8 mouse cellular contexts compared by ENCODE assay signal in genomic region chr7:80889841-80890241, GRCm38 (mm10). TPM values are rescaled to one million over a fixed set of nuclear protein-coding genes. Genes with fewer than 3 reads are reported as not detected.
DNase-seq lines count a peak whose midpoint lies in the region; ATAC-seq and TF ChIP-seq lines count a peak whose summit lies in the region.

No protein-coding gene starts in this region.

- no peaks in the 10 kb centered on the region for H3K27me3 ChIP-seq in forebrain, embryonic 12.5 days
- H3K27me3 ChIP-seq in limb, embryonic 14.5 days (ENCODE audit: control insufficient read depth, insufficient read depth, low read length): no peaks in the 10 kb centered on the region

- no peak for ATAC-seq in forebrain, embryonic 12.5 days (ENCODE audit: low FRiP score)
- no peak for ATAC-seq in limb, embryonic 14.5 days (ENCODE audit: low FRiP score, low read depth)

- no peaks in the 10 kb centered on the region for H3K9me3 ChIP-seq in forebrain, embryonic 12.5 days
- H3K9me3 ChIP-seq in limb, embryonic 14.5 days (ENCODE audit: control insufficient read depth, low read length): no peaks in the 10 kb centered on the region

- H3K9ac ChIP-seq in forebrain, embryonic 12.5 days: peak overlapping the region; percentile 21; the same call in 1 of the 2 replicates
- peak overlapping the region; percentile 29; the same call in 1 of the 2 replicates for H3K9ac ChIP-seq in limb, embryonic 14.5 days (ENCODE audit: low read depth, low read length, severe bottlenecking)

- peaks cover 48% of the 10 kb centered on the region for H3K36me3 ChIP-seq in forebrain, embryonic 12.5 days (replicated peaks)
- H3K36me3 ChIP-seq in limb, embryonic 14.5 days (ENCODE audit: control insufficient read depth, insufficient read depth, low read length): peaks cover 42% of the 10 kb centered on the region

- WGBS in forebrain, embryonic 12.5 days: 85% methylated on average over 13 of the region's 13 CpGs
- 77% methylated on average over 13 of the region's 13 CpGs for WGBS in limb, embryonic 14.5 days

- H3K4me1 ChIP-seq in forebrain, embryonic 12.5 days: peaks cover 12% of the 10 kb centered on the region
- peaks cover 12% of the 10 kb centered on the region for H3K4me1 ChIP-seq in limb, embryonic 14.5 days (ENCODE audit: control insufficient read depth, insufficient read depth, low read length)

- H3K27ac ChIP-seq in forebrain, embryonic 12.5 days: peak overlapping the region; percentile 80
- peak overlapping the region; percentile 75 for H3K27ac ChIP-seq in limb, embryonic 14.5 days (replicated peaks; ENCODE audit: low read depth, low read length)

- no peak overlapping the region for H3K4me2 ChIP-seq in forebrain, embryonic 12.5 days
- H3K4me2 ChIP-seq in limb, embryonic 14.5 days (replicated peaks; ENCODE audit: low read depth, low read length, severe bottlenecking): no peak overlapping the region

- peak; percentile 66 for DNase-seq in A20 (ENCODE audit: low read depth, low spot score)
- DNase-seq in CD8-positive naive resting alpha-beta T cell, adult 2 months (ENCODE audit: low read depth in 2 of 2, low spot score in 2 of 2): peak; percentile 52 to 69
- DNase-seq in limb, embryonic 14.5 days (ENCODE audit: low spot score): no peak
- DNase-seq in spleen, postnatal 14 days (ENCODE audit: low spot score in 2 of 2): peak; percentile 37 to 50
- DNase-seq in Muller cell, postnatal 12 days (ENCODE audit: inconsistent ontology term): no peak
- DNase-seq in retina, embryonic 14.5 days (ENCODE audit: low spot score): no peak
- DNase-seq in MN1 (ENCODE audit: low spot score): no peak

- H3K4me3 ChIP-seq in forebrain, embryonic 12.5 days (replicated peaks): no peak overlapping the region
- H3K4me3 ChIP-seq in limb, embryonic 14.5 days (replicated peaks; ENCODE audit: low read length): no peak overlapping the region

- TF ChIP-seq POLR2A in limb, embryonic 14.5 days (IDR thresholded peaks at IDR 0.05; ENCODE audit: borderline replicate concordance, extremely low read depth, insufficient read depth, insufficient read length): no peak

RNA-seq across cellular contexts. Expression of gene Wdr73, which starts 11.2 kb away (rescaled TPM):
- polyA plus RNA-seq in forebrain, embryonic 12.5 days (2016; fragmentation: Nextera tagmentation; extraction: Ambion mirVana): 40.6 and 46.5 TPM in 2 replicates
- 23.1 and 26.5 TPM in 2 replicates for polyA plus RNA-seq in limb, embryonic 14.5 days (2012; rRNA removed)
- polyA plus RNA-seq in limb, embryonic 14.5 days (2014; fragmentation: Nextera tagmentation; extraction: Ambion mirVana): 22.6 and 26.0 TPM in 2 replicates

RNA-seq across cellular contexts. Expression of gene Nmb, which starts 15.0 kb away (rescaled TPM):
- polyA plus RNA-seq in forebrain, embryonic 12.5 days (2016; fragmentation: Nextera tagmentation; extraction: Ambion mirVana): 7.8 and 8.6 TPM in 2 replicates
- polyA plus RNA-seq in limb, embryonic 14.5 days (2012; rRNA removed): 8.3 and 8.5 TPM in 2 replicates
- polyA plus RNA-seq in limb, embryonic 14.5 days (2014; fragmentation: Nextera tagmentation; extraction: Ambion mirVana): 4.9 and 8.1 TPM in 2 replicates

RNA-seq across cellular contexts. Expression of gene Zscan2, which starts 29.1 kb away (rescaled TPM):
- 3.7 and 4.5 TPM in 2 replicates for polyA plus RNA-seq in forebrain, embryonic 12.5 days (2016; fragmentation: Nextera tagmentation; extraction: Ambion mirVana)
- 17.3 and 19.8 TPM in 2 replicates for polyA plus RNA-seq in limb, embryonic 14.5 days (2012; rRNA removed)
- polyA plus RNA-seq in limb, embryonic 14.5 days (2014; fragmentation: Nextera tagmentation; extraction: Ambion mirVana): 2.7 and 2.8 TPM in 2 replicates

RNA-seq across cellular contexts. Expression of gene Sec11a, which starts 57.7 kb away (rescaled TPM):
- polyA plus RNA-seq in forebrain, embryonic 12.5 days (2016; fragmentation: Nextera tagmentation; extraction: Ambion mirVana): 169 and 179 TPM in 2 replicates
- polyA plus RNA-seq in limb, embryonic 14.5 days (2012; rRNA removed): 158 and 177 TPM in 2 replicates
- 189 and 224 TPM in 2 replicates for polyA plus RNA-seq in limb, embryonic 14.5 days (2014; fragmentation: Nextera tagmentation; extraction: Ambion mirVana)

Comparison
In these comparisons a context has a peak if more than half of its experiments do, and no peak if none do; other contexts are left out.
1. DNase-seq: peak in A20 (single experiment), CD8-positive naive resting alpha-beta T cell, adult 2 months (2 of 2) and spleen, postnatal 14 days (2 of 2); none in limb, embryonic 14.5 days (single experiment), Muller cell, postnatal 12 days (single experiment), retina, embryonic 14.5 days (single experiment) and MN1 (single experiment).